Mouse (Mus musculus) limb, embryonic 12.5 days (tissue): ENCODE data around the gene AB124611. TPM values are rescaled to one million over a fixed set of nuclear protein-coding genes. Genes with fewer than 3 reads are reported as not detected.

Experiments used
- ATAC-seq: fragments of 200-750 bp; cut with Nextera tagmentation; 2 replicates; pipeline ENCODE4 v1.8.0; 2017; ENCODE audit warnings: low read depth, moderate TSS enrichment; ENCODE audit not compliant: insufficient number of reproducible peaks, insufficient read depth, low FRiP score, low TSS enrichment
- H3K27ac ChIP-seq: fragments of 300-500 bp; sonication (generic); 2 replicates; pipeline ENCODE4 v1.5.1; 2016; ENCODE audit warnings: mild to moderate bottlenecking, moderate library complexity
- H3K27me3 ChIP-seq: fragments of 300-500 bp; sonication (generic); 2 replicates; pipeline ENCODE4 v1.6.1; 2016; ENCODE audit warnings: mild to moderate bottlenecking, moderate library complexity
- H3K36me3 ChIP-seq: fragments of 300-500 bp; sonication (generic); 2 replicates; pipeline ENCODE4 v1.6.1; 2016; ENCODE audit warnings: mild to moderate bottlenecking, moderate library complexity
- H3K4me1 ChIP-seq: fragments of 300-500 bp; sonication (generic); replicated peaks from 2 replicates; pipeline ENCODE4 v1.6.1; 2016
- H3K4me2 ChIP-seq: fragments of 300-500 bp; sonication (generic); 2 replicates; pipeline ENCODE4 v1.6.1; 2016; ENCODE audit warnings: mild to moderate bottlenecking, moderate library complexity
- H3K4me3 ChIP-seq: fragments of 300-500 bp; sonication (generic); replicated peaks from 2 replicates; pipeline ENCODE4 v1.5.1; 2016; ENCODE audit warnings: mild to moderate bottlenecking
- H3K9ac ChIP-seq: fragments of 300-500 bp; sonication (generic); replicated peaks from 2 replicates; pipeline ENCODE4 v1.6.1; 2016; ENCODE audit warnings: mild to moderate bottlenecking, moderate library complexity
- H3K9me3 ChIP-seq: fragments of 300-500 bp; sonication (generic); 2 replicates; pipeline ENCODE4 v1.6.1; 2016; ENCODE audit warnings: mild to moderate bottlenecking, moderate library complexity
- WGBS: fragments of 180-500 bp; shearing (Covaris S2); methylation state at CpG from one replicate; pipeline ENCODE4 v1.1.7; 2016; 5-methylcytosine and 5-hydroxymethylcytosine counted together
- polyA plus RNA-seq: library from polyadenylated mRNA; unstranded; fragments of >200 nt; fragmentation: Nextera tagmentation; extraction: Ambion mirVana; gene quantifications from 2 replicates; pipeline ENCODE4 v1.2.1, GENCODE M21; 2016

AB124611 gene
- polyA plus RNA-seq, 1 experiment from 2014 or later = 3.4 TPM

GRCm38 (mm10) chr9:21566538-21566937 lies 40.6 kb downstream of the AB124611 start:
- H3K4me3 ChIP-seq = no peak overlapping the region
- no peaks in the 10 kb centered on the region for H3K27me3 ChIP-seq
- H3K36me3 ChIP-seq = peaks cover 41% of the 10 kb centered on the region
- H3K9me3 ChIP-seq = no peaks in the 10 kb centered on the region
- no peak for ATAC-seq
- no peak overlapping the region for H3K27ac ChIP-seq
- 88% methylated on average over 1 of the region's 1 CpGs for WGBS
- no peak overlapping the region for H3K9ac ChIP-seq
- no peaks in the 10 kb centered on the region for H3K4me1 ChIP-seq
- no peak overlapping the region for H3K4me2 ChIP-seq

- H3K27me3 ChIP-seq = no peaks in the 10 kb centered on the region
- no peak overlapping the region for H3K9ac ChIP-seq
- 87% methylated on average over 2 of the region's 2 CpGs for WGBS
- ATAC-seq = no peak
- H3K4me2 ChIP-seq = no peak overlapping the region
- H3K36me3 ChIP-seq = peaks cover 43% of the 10 kb centered on the region
- H3K9me3 ChIP-seq = no peaks in the 10 kb centered on the region
- no peaks in the 10 kb centered on the region for H3K4me1 ChIP-seq
- H3K4me3 ChIP-seq = no peak overlapping the region
- no peak overlapping the region for H3K27ac ChIP-seq
Measured at GRCm38 (mm10) chr9:21567051-21567450, 41.1 kb downstream of the AB124611 start.

- H3K4me3 ChIP-seq = no peak overlapping the region
- H3K9me3 ChIP-seq = no peaks in the 10 kb centered on the region
- WGBS = 88% methylated on average over 8 of the region's 8 CpGs
- H3K4me1 ChIP-seq = no peaks in the 10 kb centered on the region
- H3K36me3 ChIP-seq = peaks cover 53% of the 10 kb centered on the region
- H3K9ac ChIP-seq = no peak overlapping the region
- H3K27me3 ChIP-seq = no peaks in the 10 kb centered on the region
- no peak overlapping the region for H3K27ac ChIP-seq
- H3K4me2 ChIP-seq = no peak overlapping the region
- ATAC-seq = no peak
Measured at GRCm38 (mm10) chr9:21568657-21569255, 42.8 kb downstream of the AB124611 start.

- H3K27ac ChIP-seq = no peak overlapping the region
- WGBS = 92% methylated on average over 8 of the region's 8 CpGs
- no peaks in the 10 kb centered on the region for H3K4me1 ChIP-seq
- H3K9me3 ChIP-seq = no peaks in the 10 kb centered on the region
- H3K4me3 ChIP-seq = no peak overlapping the region
- H3K9ac ChIP-seq = no peak overlapping the region
- no peak for ATAC-seq
- H3K27me3 ChIP-seq = no peaks in the 10 kb centered on the region
- peaks cover 98% of the 10 kb centered on the region for H3K36me3 ChIP-seq
- H3K4me2 ChIP-seq = no peak overlapping the region
Measured at GRCm38 (mm10) chr9:21574012-21574801, 48.2 kb downstream of the AB124611 start.

GRCm38 (mm10) chr9:21575253-21575652 lies 49.3 kb downstream of the AB124611 start:
- WGBS = 94% methylated on average over 10 of the region's 10 CpGs
- peaks cover 98% of the 10 kb centered on the region for H3K36me3 ChIP-seq
- no peak overlapping the region for H3K9ac ChIP-seq

GRCm38 (mm10) chr9:21576286-21576685 lies 50.3 kb downstream of the AB124611 start:
- WGBS = 94% methylated on average over 1 of the region's 1 CpGs
- ATAC-seq = no peak
- H3K4me3 ChIP-seq = no peak overlapping the region
- no peak overlapping the region for H3K9ac ChIP-seq
- no peak overlapping the region for H3K27ac ChIP-seq
- no peaks in the 10 kb centered on the region for H3K9me3 ChIP-seq
- H3K4me2 ChIP-seq = no peak overlapping the region
- no peaks in the 10 kb centered on the region for H3K4me1 ChIP-seq
- peaks cover 98% of the 10 kb centered on the region for H3K36me3 ChIP-seq
- H3K27me3 ChIP-seq = no peaks in the 10 kb centered on the region

More at GRCm38 (mm10) chr9:21575253-21575652, 49.3 kb downstream of the AB124611 start:
- ATAC-seq = no peak
- Histone ChIP-seq H3K9me3 (no peaks in the 10 kb centered on the region), H3K4me3 (no peak overlapping the region), H3K27ac (no peak overlapping the region), H3K4me1 (no peaks in the 10 kb centered on the region), H3K27me3 (no peaks in the 10 kb centered on the region), H3K4me2 (no peak overlapping the region)

- no peak overlapping the region for H3K27ac ChIP-seq
- ATAC-seq = no peak
- no peaks in the 10 kb centered on the region for H3K9me3 ChIP-seq
- H3K4me2 ChIP-seq = no peak overlapping the region
- H3K4me3 ChIP-seq = no peak overlapping the region
- no peaks in the 10 kb centered on the region for H3K27me3 ChIP-seq
- no peaks in the 10 kb centered on the region for H3K4me1 ChIP-seq
- H3K9ac ChIP-seq = no peak overlapping the region
- 73% methylated on average over 3 of the region's 3 CpGs for WGBS
- peaks cover 98% of the 10 kb centered on the region for H3K36me3 ChIP-seq
Measured at GRCm38 (mm10) chr9:21578226-21578625, 52.2 kb downstream of the AB124611 start.

- H3K36me3 ChIP-seq = peaks cover 98% of the 10 kb centered on the region
- H3K4me3 ChIP-seq = no peak overlapping the region
- no peak overlapping the region for H3K9ac ChIP-seq
- H3K27ac ChIP-seq = no peak overlapping the region
- 93% methylated on average over 1 of the region's 1 CpGs for WGBS
- H3K27me3 ChIP-seq = no peaks in the 10 kb centered on the region
- H3K9me3 ChIP-seq = no peaks in the 10 kb centered on the region
- no peak for ATAC-seq
- no peaks in the 10 kb centered on the region for H3K4me1 ChIP-seq
- no peak overlapping the region for H3K4me2 ChIP-seq
Measured at GRCm38 (mm10) chr9:21585401-21585800, 59.4 kb downstream of the AB124611 start.

- H3K4me2 ChIP-seq = no peak overlapping the region
- no peak overlapping the region for H3K9ac ChIP-seq
- peaks cover 9% of the 10 kb centered on the region for H3K4me1 ChIP-seq
- no peaks in the 10 kb centered on the region for H3K27me3 ChIP-seq
- peaks cover 84% of the 10 kb centered on the region for H3K36me3 ChIP-seq
- H3K27ac ChIP-seq = no peak overlapping the region
- no peak for ATAC-seq
- H3K9me3 ChIP-seq = no peaks in the 10 kb centered on the region
- H3K4me3 ChIP-seq = no peak overlapping the region
- 88% methylated on average over 23 of the region's 23 CpGs for WGBS
Measured at GRCm38 (mm10) chr9:21587678-21588349, 61.8 kb downstream of the AB124611 start.

- Histone ChIP-seq H3K27me3 (no peaks in the 10 kb centered on the region), H3K4me2 (no peak overlapping the region), H3K27ac (no peak overlapping the region), H3K36me3 (peaks cover 78% of the 10 kb centered on the region), H3K9ac (no peak overlapping the region), H3K4me3 (no peak overlapping the region), H3K4me1 (peaks cover 9% of the 10 kb centered on the region), H3K9me3 (no peaks in the 10 kb centered on the region)
- WGBS = 89% methylated on average over 8 of the region's 8 CpGs
- ATAC-seq = no peak
Measured at GRCm38 (mm10) chr9:21588350-21588749, 62.4 kb downstream of the AB124611 start.

- 93% methylated on average over 5 of the region's 5 CpGs for WGBS
- peaks cover 68% of the 10 kb centered on the region for H3K36me3 ChIP-seq
Measured at GRCm38 (mm10) chr9:21589538-21589937, 63.6 kb downstream of the AB124611 start.

More at GRCm38 (mm10) chr9:21589538-21589937, 63.6 kb downstream of the AB124611 start:
- Histone ChIP-seq H3K27ac (no peak overlapping the region), H3K4me2 (no peak overlapping the region), H3K9ac (no peak overlapping the region), H3K27me3 (no peaks in the 10 kb centered on the region), H3K9me3 (no peaks in the 10 kb centered on the region), H3K4me1 (peaks cover 20% of the 10 kb centered on the region), H3K4me3 (no peak overlapping the region)
- no peak for ATAC-seq
